20 mouse cellular contexts compared by ENCODE assay signal in the genomic region with DNA sequence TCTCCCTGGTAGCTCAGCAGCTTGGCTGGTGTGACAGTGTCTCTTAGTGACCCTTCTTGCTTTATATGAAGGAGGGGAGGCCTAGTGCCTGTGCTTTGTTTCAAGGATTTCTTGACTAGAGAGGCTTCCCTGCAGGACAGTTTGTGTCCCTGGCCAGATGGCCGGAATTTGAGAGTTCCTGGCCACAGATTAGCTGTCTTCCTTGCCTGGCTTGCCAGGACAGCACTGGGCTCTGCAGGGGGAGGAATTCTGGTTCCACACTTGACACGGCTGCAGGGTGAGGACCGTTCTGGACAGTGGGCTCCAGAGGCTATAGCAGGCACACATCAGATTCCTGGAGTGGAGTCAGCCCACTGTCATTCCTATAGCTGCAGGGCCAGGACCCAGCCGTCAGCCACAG. TPM values are rescaled to one million over a fixed set of nuclear protein-coding genes. Genes with fewer than 3 reads are reported as not detected.
DNase-seq lines count a peak whose midpoint lies in the region; ATAC-seq lines count a peak whose summit lies in the region.
"Had no signal": no experiment of that assay in that cellular context is flagged by ENCODE, and none has a peak within 500 bp of the region (broad histone marks: within the 10 kb centered on the region; RNA-seq: fewer than 3 reads in every experiment).

No protein-coding gene starts in this region.

- peak overlapping the region; percentile 18 for H3K9ac ChIP-seq in heart, embryonic 14.5 days (ENCODE audit: low read length)
- no peak overlapping the region for H3K9ac ChIP-seq in stomach, embryonic 15.5 days
- H3K9ac ChIP-seq: embryonic facial prominence, embryonic 12.5 days; hindbrain, embryonic 14.5 days; lung, embryonic 15.5 days had no signal

- H3K4me3 ChIP-seq in heart, embryonic 14.5 days (ENCODE audit: control insufficient read depth in 1 of 2, insufficient read depth in 1 of 2, low read depth in 1 of 2, low read length in 2 of 2) = no peak overlapping the region
- no peak overlapping the region for H3K4me3 ChIP-seq in stomach, embryonic 15.5 days (replicated peaks)
- H3K4me3 ChIP-seq: embryonic facial prominence, embryonic 12.5 days; lung, embryonic 15.5 days had no signal

- peaks cover 35 to 41% of the 10 kb centered on the region in 2 experiments for H3K4me1 ChIP-seq in heart, embryonic 14.5 days (ENCODE audit: control insufficient read depth in 2 of 2, insufficient read depth in 2 of 2, low read length in 2 of 2)
- peaks cover 6% of the 10 kb centered on the region; the same call in 1 of the 2 replicates for H3K4me1 ChIP-seq in stomach, embryonic 15.5 days
- H3K4me1 ChIP-seq: lung, embryonic 15.5 days had no signal

- no peaks in the 10 kb centered on the region for H3K27me3 ChIP-seq in heart, embryonic 14.5 days (ENCODE audit: control insufficient read depth, insufficient read depth, low read length)
- H3K27me3 ChIP-seq in stomach, embryonic 15.5 days (replicated peaks) = no peaks in the 10 kb centered on the region
- H3K27me3 ChIP-seq: embryonic facial prominence, embryonic 12.5 days; lung, embryonic 15.5 days had no signal

- peak overlapping the region; percentile 29 to 80 for H3K27ac ChIP-seq in heart, embryonic 14.5 days (replicated peaks in 1 of 2; ENCODE audit: control insufficient read depth in 1 of 2, insufficient read depth in 1 of 2, low read depth in 2 of 2, low read length in 2 of 2)
- H3K27ac ChIP-seq in stomach, embryonic 15.5 days = peak overlapping the region; percentile 9; the same call in 1 of the 2 replicates
- H3K27ac ChIP-seq: embryonic facial prominence, embryonic 12.5 days; hindbrain, embryonic 14.5 days; lung, embryonic 15.5 days had no signal

- no peak for DNase-seq in cerebellum, postnatal 4 days (ENCODE audit: low spot score in 2 of 2)
- no peak for DNase-seq in heart, adult 18-20 months
- peak; percentile 77 for DNase-seq in cerebellum, adult 8-10 months
- no peak for DNase-seq in thymus, postnatal 25 days
- DNase-seq: adrenal gland, postnatal 36 days; kidney, adult 18-20 months; kidney, postnatal 14 days; layer of hippocampus, adult 9-11 months; right cerebral cortex, postnatal 14 days had no signal

- H3K4me2 ChIP-seq in heart, embryonic 14.5 days (ENCODE audit: low read length) = no peak overlapping the region
- H3K4me2 ChIP-seq in stomach, embryonic 15.5 days = no peak overlapping the region
- H3K4me2 ChIP-seq: embryonic facial prominence, embryonic 12.5 days; hindbrain, embryonic 14.5 days; liver, embryonic 11.5 days; lung, embryonic 15.5 days had no signal

- no peaks in the 10 kb centered on the region for H3K9me3 ChIP-seq in heart, embryonic 14.5 days (ENCODE audit: control insufficient read depth, low read length)
- no peaks in the 10 kb centered on the region for H3K9me3 ChIP-seq in stomach, embryonic 15.5 days
- H3K9me3 ChIP-seq: embryonic facial prominence, embryonic 12.5 days; lung, embryonic 15.5 days had no signal

- peaks cover 94% of the 10 kb centered on the region for H3K36me3 ChIP-seq in heart, embryonic 14.5 days (ENCODE audit: control insufficient read depth, insufficient read depth, low read length)
- peaks cover 59% of the 10 kb centered on the region for H3K36me3 ChIP-seq in stomach, embryonic 15.5 days

- WGBS in heart, embryonic 14.5 days = 54% methylated on average over 4 of the region's 4 CpGs
- WGBS in stomach, embryonic 15.5 days = 88% methylated on average over 4 of the region's 4 CpGs

- peak; percentile 34; the same call in 1 of the 2 replicates for ATAC-seq in cerebellum, adult (ENCODE audit: insufficient number of reproducible peaks, low FRiP score, low TSS enrichment)
- no peak for ATAC-seq in heart, embryonic 14.5 days (ENCODE audit: insufficient number of reproducible peaks, insufficient read depth, low FRiP score, low read depth)
- no peak for ATAC-seq in stomach, embryonic 15.5 days (ENCODE audit: insufficient read depth, low FRiP score, low read depth)
- no peak for ATAC-seq in megakaryocyte progenitor cell, adult 5-6 weeks (replicated peaks; ENCODE audit: poor library complexity)
- ATAC-seq: midbrain, embryonic 16.5 days had no signal

RNA-seq across cellular contexts. Expression of gene Dot1l, which starts 20.7 kb away (rescaled TPM):
- polyA plus RNA-seq in heart, embryonic 14.5 days (2014; fragmentation: Nextera tagmentation; extraction: Ambion mirVana) = 26.5 and 28.2 TPM in 2 replicates
- total RNA-seq in heart, adult 18-20 months (2021) = 10 to 100 TPM; 11.7 to 14.3 TPM
- 17.3 and 17.4 TPM in 2 replicates for polyA plus RNA-seq in stomach, embryonic 15.5 days (2015; fragmentation: Nextera tagmentation; extraction: Ambion mirVana)
- 29.2 and 34.8 TPM in 2 replicates for total RNA-seq in megakaryocyte progenitor cell, adult 5-6 weeks (2015)
- 9.0 and 9.7 TPM in 2 replicates for total RNA-seq in megakaryocyte progenitor cell, adult 5-6 weeks (2017)

RNA-seq across cellular contexts. Expression of gene Sf3a2, which starts 22.3 kb away (rescaled TPM):
- 49.2 and 51.0 TPM in 2 replicates for polyA plus RNA-seq in heart, embryonic 14.5 days (2014; fragmentation: Nextera tagmentation; extraction: Ambion mirVana)
- total RNA-seq in heart, adult 18-20 months (2021) = 10 to 100 TPM; 28.6 to 28.7 TPM
- 52.6 and 62.0 TPM in 2 replicates for polyA plus RNA-seq in stomach, embryonic 15.5 days (2015; fragmentation: Nextera tagmentation; extraction: Ambion mirVana)
- 74.9 and 78.4 TPM in 2 replicates for total RNA-seq in megakaryocyte progenitor cell, adult 5-6 weeks (2015)
- total RNA-seq in megakaryocyte progenitor cell, adult 5-6 weeks (2017) = 11.5 and 19.0 TPM in 2 replicates

RNA-seq across cellular contexts. Expression of gene Plekhj1, which starts 22.7 kb away (rescaled TPM):
- polyA plus RNA-seq in heart, embryonic 14.5 days (2014; fragmentation: Nextera tagmentation; extraction: Ambion mirVana) = 71.1 and 75.4 TPM in 2 replicates
- total RNA-seq in heart, adult 18-20 months (2021) = 10 to 100 TPM; 30.7 to 32.4 TPM
- polyA plus RNA-seq in stomach, embryonic 15.5 days (2015; fragmentation: Nextera tagmentation; extraction: Ambion mirVana) = 117 and 118 TPM in 2 replicates
- total RNA-seq in megakaryocyte progenitor cell, adult 5-6 weeks (2015) = 64.8 and 78.7 TPM in 2 replicates
- 32.6 and 43.9 TPM in 2 replicates for total RNA-seq in megakaryocyte progenitor cell, adult 5-6 weeks (2017)

RNA-seq across cellular contexts. Expression of gene Amh, which starts 29.3 kb away (rescaled TPM):
- 0.12 TPM in 1 of 2 replicates, not detected in the other for polyA plus RNA-seq in heart, embryonic 14.5 days (2014; fragmentation: Nextera tagmentation; extraction: Ambion mirVana)
- total RNA-seq in heart, adult 18-20 months (2021) = under 1 TPM in 1 of 2 experiments, not detected in 1; 0.33 TPM
- polyA plus RNA-seq in stomach, embryonic 15.5 days (2015; fragmentation: Nextera tagmentation; extraction: Ambion mirVana) = not detected in 2 replicates
- total RNA-seq in megakaryocyte progenitor cell, adult 5-6 weeks (2015) = not detected in 2 replicates
- total RNA-seq in megakaryocyte progenitor cell, adult 5-6 weeks (2017) = 0.14 TPM in 1 of 2 replicates, not detected in the other
- total RNA-seq: megakaryocyte, adult 5-6 weeks had no signal
- polyA plus RNA-seq: embryonic facial prominence, embryonic 12.5 days; hindbrain, embryonic 14.5 days; liver, embryonic 11.5 days; midbrain, embryonic 16.5 days; neural tube, embryonic 11.5 days had no signal

RNA-seq across cellular contexts. Expression of gene Ap3d1, which starts 33.7 kb away (rescaled TPM):
- polyA plus RNA-seq in heart, embryonic 14.5 days (2014; fragmentation: Nextera tagmentation; extraction: Ambion mirVana) = 45.0 and 54.5 TPM in 2 replicates
- 10 to 100 TPM; 42.3 to 45.0 TPM for total RNA-seq in heart, adult 18-20 months (2021)
- polyA plus RNA-seq in stomach, embryonic 15.5 days (2015; fragmentation: Nextera tagmentation; extraction: Ambion mirVana) = 76.1 and 82.3 TPM in 2 replicates
- total RNA-seq in megakaryocyte progenitor cell, adult 5-6 weeks (2015) = 31.5 and 40.3 TPM in 2 replicates
- total RNA-seq in megakaryocyte progenitor cell, adult 5-6 weeks (2017) = 34.7 and 48.7 TPM in 2 replicates
